Mouse (Mus musculus): ENCODE measurements around the gene Lat2. TPM values are rescaled to one million over a fixed set of nuclear protein-coding genes. Genes with fewer than 3 reads are reported as not detected.

Lat2 gene
- polyA plus RNA-seq, 1 experiment from 2014 or later, result 3.4 TPM

DNA sequence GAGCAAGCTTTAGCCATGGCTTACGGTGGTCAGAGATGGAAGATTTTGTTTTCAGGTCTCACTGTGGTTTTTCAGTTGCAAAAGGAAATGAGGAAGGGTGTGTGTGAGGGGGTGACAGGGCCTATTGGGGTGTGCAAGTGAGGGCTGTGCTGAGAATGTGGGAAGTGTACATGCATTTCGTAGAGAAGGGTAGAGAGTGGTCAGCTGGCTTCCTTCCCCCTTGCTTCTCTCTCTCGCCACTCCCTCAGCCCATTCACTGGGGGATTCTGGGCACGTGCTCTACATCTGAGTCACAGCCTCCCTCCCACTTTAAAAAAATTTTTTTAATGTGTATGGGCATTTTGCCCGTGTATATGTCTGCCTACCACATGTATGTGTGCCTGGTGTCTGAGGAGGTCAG, 7.7 kb downstream of the Lat2 start:
- H3K4me3 ChIP-seq, result no peak overlapping the region
- no peaks in the 10 kb centered on the region for H3K27me3 ChIP-seq (replicated peaks; ENCODE audit: low read depth, poor library complexity, severe bottlenecking)
- no peaks in the 10 kb centered on the region for H3K9me3 ChIP-seq
- no peak overlapping the region for H3K27ac ChIP-seq (replicated peaks)
- no peaks in the 10 kb centered on the region for H3K4me1 ChIP-seq
- WGBS, result 70% methylated on average over 5 of the region's 5 CpGs
- peaks cover 3% of the 10 kb centered on the region; the same call in 1 of the 2 replicates for H3K36me3 ChIP-seq (replicated peaks)
- DNase-seq (ENCODE audit: low spot score), result no peak

- Histone ChIP-seq H3K4me1 (no peaks in the 10 kb centered on the region), H3K27me3 (replicated peaks; ENCODE audit: low read depth, poor library complexity, severe bottlenecking) (no peaks in the 10 kb centered on the region), H3K27ac (replicated peaks) (no peak overlapping the region), H3K9me3 (no peaks in the 10 kb centered on the region), H3K4me3 (no peak overlapping the region), H3K36me3 (replicated peaks) (peaks cover 3% of the 10 kb centered on the region; the same call in 1 of the 2 replicates)
- DNase-seq (ENCODE audit: low spot score), result no peak
Observed at GRCm38 (mm10) chr5:134606314-134606713, 8.5 kb downstream of the Lat2 start.

- Histone ChIP-seq H3K9me3 (no peaks in the 10 kb centered on the region), H3K27me3 (replicated peaks; ENCODE audit: low read depth, poor library complexity, severe bottlenecking) (no peaks in the 10 kb centered on the region), H3K27ac (replicated peaks) (no peak overlapping the region), H3K4me3 (no peak overlapping the region), H3K36me3 (replicated peaks) (peaks cover 11% of the 10 kb centered on the region), H3K4me1 (no peaks in the 10 kb centered on the region)
- WGBS, result 87% methylated on average over 11 of the region's 11 CpGs
- no peak for DNase-seq (ENCODE audit: low spot score)
Observed at GRCm38 (mm10) chr5:134604376-134604775, 10.4 kb downstream of the Lat2 start.

DNA sequence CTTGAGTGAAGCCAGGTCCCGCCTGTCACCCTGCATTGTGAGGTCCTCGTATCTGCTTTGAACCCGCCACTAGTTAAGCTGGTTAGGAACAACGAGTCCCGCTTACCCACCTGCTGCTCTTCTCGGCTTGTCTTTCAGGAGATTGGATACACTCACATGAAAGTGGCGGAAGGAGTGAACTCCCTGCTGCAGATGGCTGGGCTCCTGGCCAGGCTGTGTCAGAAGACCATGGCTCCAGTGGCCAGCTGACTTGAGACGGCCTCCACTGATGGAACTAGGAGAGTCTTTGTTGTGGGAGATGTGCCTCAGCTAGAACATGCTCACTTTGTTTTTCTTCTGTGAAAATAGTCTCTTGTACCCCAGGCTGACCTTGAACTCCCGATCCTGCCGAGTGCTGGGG, 17.1 kb downstream of the Lat2 start:
- no peak overlapping the region for H3K4me3 ChIP-seq
- no peak overlapping the region for H3K27ac ChIP-seq (replicated peaks)
- DNase-seq (ENCODE audit: low spot score), result no peak
- WGBS, result 94% methylated on average over 10 of the region's 10 CpGs
- no peaks in the 10 kb centered on the region for H3K9me3 ChIP-seq
- no peaks in the 10 kb centered on the region for H3K4me1 ChIP-seq
- H3K36me3 ChIP-seq (replicated peaks), result peaks cover 77% of the 10 kb centered on the region
- H3K27me3 ChIP-seq (replicated peaks; ENCODE audit: low read depth, poor library complexity, severe bottlenecking), result no peaks in the 10 kb centered on the region

GRCm38 (mm10) chr5:134593093-134593492, 21.7 kb downstream of the Lat2 start:
- Histone ChIP-seq H3K9me3 (no peaks in the 10 kb centered on the region), H3K4me1 (no peaks in the 10 kb centered on the region), H3K27me3 (replicated peaks; ENCODE audit: low read depth, poor library complexity, severe bottlenecking) (no peaks in the 10 kb centered on the region), H3K27ac (replicated peaks) (no peak overlapping the region), H3K36me3 (replicated peaks) (peaks cover 100% of the 10 kb centered on the region), H3K4me3 (no peak overlapping the region)
- 90% methylated on average over 9 of the region's 9 CpGs for WGBS
- DNase-seq (ENCODE audit: low spot score), result no peak

- H3K4me3 ChIP-seq, result no peak overlapping the region
- WGBS, result 97% methylated on average over 11 of the region's 11 CpGs
- H3K9me3 ChIP-seq, result no peaks in the 10 kb centered on the region
- peaks cover 100% of the 10 kb centered on the region for H3K36me3 ChIP-seq (replicated peaks)
- H3K27me3 ChIP-seq (replicated peaks; ENCODE audit: low read depth, poor library complexity, severe bottlenecking), result no peaks in the 10 kb centered on the region
- H3K27ac ChIP-seq (replicated peaks), result no peak overlapping the region
- no peak for DNase-seq (ENCODE audit: low spot score)
- H3K4me1 ChIP-seq, result no peaks in the 10 kb centered on the region
Observed at GRCm38 (mm10) chr5:134592026-134592581, 22.7 kb downstream of the Lat2 start.

GRCm38 (mm10) chr5:134589900-134590299, 24.9 kb downstream of the Lat2 start:
- Histone ChIP-seq H3K27ac (replicated peaks) (no peak overlapping the region), H3K4me3 (no peak overlapping the region), H3K9me3 (no peaks in the 10 kb centered on the region), H3K36me3 (replicated peaks) (peaks cover 99% of the 10 kb centered on the region), H3K4me1 (no peaks in the 10 kb centered on the region), H3K27me3 (replicated peaks; ENCODE audit: low read depth, poor library complexity, severe bottlenecking) (no peaks in the 10 kb centered on the region)
- 92% methylated on average over 3 of the region's 3 CpGs for WGBS
- no peak for DNase-seq (ENCODE audit: low spot score)

DNA sequence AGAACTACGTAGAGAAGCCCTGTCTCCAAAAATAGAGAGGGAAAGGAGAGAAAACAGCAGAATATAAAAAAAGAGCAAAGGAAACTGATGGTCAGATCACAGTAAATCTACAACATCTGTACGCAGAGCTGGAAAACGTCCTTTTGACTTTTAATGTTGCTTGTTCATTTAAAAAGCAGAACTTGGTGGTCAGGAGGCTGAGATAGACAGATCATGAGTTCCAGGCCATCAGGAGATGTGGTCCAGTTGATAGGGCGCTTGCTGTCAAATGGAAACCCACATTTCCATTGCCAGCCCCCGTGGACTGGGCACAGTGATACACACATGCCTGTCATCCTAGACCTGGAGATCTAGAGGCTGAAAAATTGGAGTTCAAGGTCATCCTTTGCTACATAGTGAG, 30.0 kb downstream of the Lat2 start:
- no peak overlapping the region for H3K4me3 ChIP-seq

GRCm38 (mm10) chr5:134583884-134584213, 31.0 kb downstream of the Lat2 start:
- Histone ChIP-seq H3K9me3 (no peaks in the 10 kb centered on the region), H3K27ac (replicated peaks) (no peak overlapping the region), H3K27me3 (replicated peaks; ENCODE audit: low read depth, poor library complexity, severe bottlenecking) (no peaks in the 10 kb centered on the region), H3K4me1 (peaks cover 12% of the 10 kb centered on the region), H3K36me3 (replicated peaks) (peaks cover 40% of the 10 kb centered on the region), H3K4me3 (peak overlapping the region; percentile 92)
- 89% methylated on average over 3 of the region's 3 CpGs for WGBS
- DNase-seq (ENCODE audit: low spot score), result no peak

More for the DNA sequence above, 30.0 kb downstream of the Lat2 start:
- Histone ChIP-seq H3K27ac (replicated peaks) (no peak overlapping the region), H3K4me1 (peaks cover 12% of the 10 kb centered on the region), H3K27me3 (replicated peaks; ENCODE audit: low read depth, poor library complexity, severe bottlenecking) (no peaks in the 10 kb centered on the region), H3K9me3 (no peaks in the 10 kb centered on the region), H3K36me3 (replicated peaks) (peaks cover 50% of the 10 kb centered on the region)
- DNase-seq (ENCODE audit: low spot score), result no peak
- 92% methylated on average over 5 of the region's 5 CpGs for WGBS

- Histone ChIP-seq H3K36me3 (replicated peaks) (peaks cover 34% of the 10 kb centered on the region), H3K27ac (replicated peaks) (peak overlapping the region; percentile 90)
Observed at GRCm38 (mm10) chr5:134583006-134583883, 31.6 kb downstream of the Lat2 start.

GRCm38 (mm10) chr5:134582221-134582907, 32.5 kb downstream of the Lat2 start:
- peak; percentile 96 for DNase-seq (ENCODE audit: low spot score)
- WGBS, result 7% methylated on average over 30 of the region's 30 CpGs
- H3K27ac ChIP-seq (replicated peaks), result peak overlapping the region; percentile 90
- peaks cover 12% of the 10 kb centered on the region for H3K4me1 ChIP-seq
- no peaks in the 10 kb centered on the region for H3K9me3 ChIP-seq
- peaks cover 26% of the 10 kb centered on the region for H3K36me3 ChIP-seq (replicated peaks)
- peak overlapping the region; percentile 92 for H3K4me3 ChIP-seq
- no peaks in the 10 kb centered on the region for H3K27me3 ChIP-seq (replicated peaks; ENCODE audit: low read depth, poor library complexity, severe bottlenecking)

More at GRCm38 (mm10) chr5:134583006-134583883, 31.6 kb downstream of the Lat2 start:
- no peak for DNase-seq (ENCODE audit: low spot score)
- H3K4me3 ChIP-seq, result peak overlapping the region; percentile 92
- no peaks in the 10 kb centered on the region for H3K9me3 ChIP-seq
- H3K4me1 ChIP-seq, result peaks cover 12% of the 10 kb centered on the region
- WGBS, result 31% methylated on average over 15 of the region's 15 CpGs
- H3K27me3 ChIP-seq (replicated peaks; ENCODE audit: low read depth, poor library complexity, severe bottlenecking), result no peaks in the 10 kb centered on the region

- no peak within 1 kb of the TSS for H3K4me3 ChIP-seq
- H3K4me1 ChIP-seq, result peaks cover 12% of the 10 kb centered on the region
- WGBS, result 81% methylated on average over 5 of the region's 5 CpGs
- H3K36me3 ChIP-seq (replicated peaks), result peaks cover 13% of the 10 kb centered on the region
- H3K27me3 ChIP-seq (replicated peaks; ENCODE audit: low read depth, poor library complexity, severe bottlenecking), result no peaks in the 10 kb centered on the region
- H3K9me3 ChIP-seq, result no peaks in the 10 kb centered on the region
- DNase-seq (ENCODE audit: low spot score), result no peak
- no peak within 1 kb of the TSS for H3K27ac ChIP-seq (replicated peaks)
Observed at GRCm38 (mm10) chr5:134581146-134581545, 33.7 kb downstream of the Lat2 start, which contains the start of gene Rfc2. Gene Rfc2, plus strand, starts transcription at chr5:134581366.

Data from embryonic facial prominence, embryonic 10.5 days (tissue).